Mouse (Mus musculus): Measurements from ENCODE around the gene Efna3. TPM values are rescaled to one million over a fixed set of nuclear protein-coding genes. Genes with fewer than 3 reads are reported as not detected.
A peak's percentile ranks its signal among the peaks of the same experiment; 100 is the strongest.

The Efna3 gene
- polyA plus RNA-seq, 1 experiment from 2014 or later: 1.6 TPM

GRCm38 (mm10) chr3:89341794-89342193 is 19.0 kb upstream of the Efna3 start:
- no peak overlapping the region for H3K4me2 ChIP-seq (replicated peaks; ENCODE audit: low read depth)
- H3K27ac ChIP-seq (ENCODE audit: low read depth, low read length): no peak overlapping the region
- H3K9ac ChIP-seq (ENCODE audit: low read depth, low read length): no peak overlapping the region
- no peaks in the 10 kb centered on the region for H3K9me3 ChIP-seq (ENCODE audit: control insufficient read depth)
- H3K27me3 ChIP-seq (replicated peaks; ENCODE audit: control insufficient read depth, insufficient read depth, low read length): no peaks in the 10 kb centered on the region
- H3K4me3 ChIP-seq (ENCODE audit: low read depth, low read length): no peak overlapping the region
- peaks cover 41% of the 10 kb centered on the region for H3K36me3 ChIP-seq (ENCODE audit: control insufficient read depth, insufficient read depth)
- H3K4me1 ChIP-seq (replicated peaks; ENCODE audit: control insufficient read depth, insufficient read depth, low read length): peaks cover 12% of the 10 kb centered on the region
- no peak for ATAC-seq
- WGBS: 85% methylated on average over 4 of the region's 4 CpGs
- no peak for TF ChIP-seq CTCF (IDR thresholded peaks at IDR 0.05; ENCODE audit: low read depth)

- Histone ChIP-seq H3K4me2 (replicated peaks; ENCODE audit: low read depth) (peak overlapping the region; percentile 58), H3K9ac (ENCODE audit: low read depth, low read length) (no peak overlapping the region), H3K27me3 (replicated peaks; ENCODE audit: control insufficient read depth, insufficient read depth, low read length) (no peaks in the 10 kb centered on the region), H3K4me1 (replicated peaks; ENCODE audit: control insufficient read depth, insufficient read depth, low read length) (peaks cover 14% of the 10 kb centered on the region), H3K4me3 (ENCODE audit: low read depth, low read length) (no peak overlapping the region), H3K36me3 (ENCODE audit: control insufficient read depth, insufficient read depth) (peaks cover 35% of the 10 kb centered on the region), H3K9me3 (ENCODE audit: control insufficient read depth) (no peaks in the 10 kb centered on the region), H3K27ac (ENCODE audit: low read depth, low read length) (no peak overlapping the region)
- TF ChIP-seq CTCF (IDR thresholded peaks at IDR 0.05; ENCODE audit: low read depth): peak; percentile 99
- 7% methylated on average over 11 of the region's 11 CpGs for WGBS
- ATAC-seq: peak; percentile 46; the same call in 1 of the 2 replicates
Measured at GRCm38 (mm10) chr3:89340465-89340864, 17.7 kb upstream of the Efna3 start.

- H3K27me3 ChIP-seq (replicated peaks; ENCODE audit: control insufficient read depth, insufficient read depth, low read length): no peaks in the 10 kb centered on the region
- H3K36me3 ChIP-seq (ENCODE audit: control insufficient read depth, insufficient read depth): peaks cover 34% of the 10 kb centered on the region
- H3K4me1 ChIP-seq (replicated peaks; ENCODE audit: control insufficient read depth, insufficient read depth, low read length): peaks cover 14% of the 10 kb centered on the region
- H3K4me3 ChIP-seq (ENCODE audit: low read depth, low read length): no peak overlapping the region
- peak; percentile 98 for TF ChIP-seq CTCF (IDR thresholded peaks at IDR 0.05; ENCODE audit: low read depth)
- peak; percentile 28 for ATAC-seq
- WGBS: 17% methylated on average over 8 of the region's 8 CpGs
- 0 out of 2 replicates have a peak overlapping the region, but pooled peaks have one; percentile 14 for H3K4me2 ChIP-seq (replicated peaks; ENCODE audit: low read depth)
- no peak overlapping the region for H3K27ac ChIP-seq (ENCODE audit: low read depth, low read length)
- H3K9ac ChIP-seq (ENCODE audit: low read depth, low read length): no peak overlapping the region
- no peaks in the 10 kb centered on the region for H3K9me3 ChIP-seq (ENCODE audit: control insufficient read depth)
Measured at GRCm38 (mm10) chr3:89339416-89339815, 16.7 kb upstream of the Efna3 start.

GRCm38 (mm10) chr3:89337721-89338578 is 15.2 kb upstream of the Efna3 start, which contains the start of gene Efna4:
TSS of gene Efna4 (minus strand) at chr3:89338028.
- TF ChIP-seq CTCF (IDR thresholded peaks at IDR 0.05; ENCODE audit: low read depth): no peak
- H3K4me1 ChIP-seq (replicated peaks; ENCODE audit: control insufficient read depth, insufficient read depth, low read length): peaks cover 14% of the 10 kb centered on the region
- peaks cover 33% of the 10 kb centered on the region for H3K36me3 ChIP-seq (ENCODE audit: control insufficient read depth, insufficient read depth)
- peak within 1 kb of the TSS; percentile 47 for H3K9ac ChIP-seq (ENCODE audit: low read depth, low read length)
- peak within 1 kb of the TSS; percentile 96 for H3K4me2 ChIP-seq (replicated peaks; ENCODE audit: low read depth)
- peak within 1 kb of the TSS; percentile 51 for H3K27ac ChIP-seq (ENCODE audit: low read depth, low read length)
- peak; percentile 54 for ATAC-seq
- H3K27me3 ChIP-seq (replicated peaks; ENCODE audit: control insufficient read depth, insufficient read depth, low read length): no peaks in the 10 kb centered on the region
- no peaks in the 10 kb centered on the region for H3K9me3 ChIP-seq (ENCODE audit: control insufficient read depth)
- WGBS: 1% methylated on average over 44 of the region's 44 CpGs
- H3K4me3 ChIP-seq (ENCODE audit: low read depth, low read length): peak within 1 kb of the TSS; percentile 70

- Histone ChIP-seq H3K36me3 (ENCODE audit: control insufficient read depth, insufficient read depth) (peaks cover 25% of the 10 kb centered on the region), H3K27ac (ENCODE audit: low read depth, low read length) (peak overlapping the region; percentile 51), H3K9me3 (ENCODE audit: control insufficient read depth) (no peaks in the 10 kb centered on the region), H3K27me3 (replicated peaks; ENCODE audit: control insufficient read depth, insufficient read depth, low read length) (no peaks in the 10 kb centered on the region), H3K4me2 (replicated peaks; ENCODE audit: low read depth) (peak overlapping the region; percentile 96), H3K4me1 (replicated peaks; ENCODE audit: control insufficient read depth, insufficient read depth, low read length) (peaks cover 14% of the 10 kb centered on the region), H3K4me3 (ENCODE audit: low read depth, low read length) (peak overlapping the region; percentile 70), H3K9ac (ENCODE audit: low read depth, low read length) (peak overlapping the region; percentile 47)
- TF ChIP-seq CTCF (IDR thresholded peaks at IDR 0.05; ENCODE audit: low read depth): no peak
- no peak for ATAC-seq
- under 1% methylated on average over 16 of the region's 21 CpGs for WGBS
Measured at GRCm38 (mm10) chr3:89337062-89337720, 14.4 kb upstream of the Efna3 start.

- no peaks in the 10 kb centered on the region for H3K27me3 ChIP-seq (replicated peaks; ENCODE audit: control insufficient read depth, insufficient read depth, low read length)
- H3K36me3 ChIP-seq (ENCODE audit: control insufficient read depth, insufficient read depth): peaks cover 23% of the 10 kb centered on the region
- H3K9me3 ChIP-seq (ENCODE audit: control insufficient read depth): no peaks in the 10 kb centered on the region
- H3K4me1 ChIP-seq (replicated peaks; ENCODE audit: control insufficient read depth, insufficient read depth, low read length): peaks cover 14% of the 10 kb centered on the region
- H3K27ac ChIP-seq (ENCODE audit: low read depth, low read length): no peak overlapping the region
- ATAC-seq: no peak
- peak overlapping the region; percentile 70 for H3K4me3 ChIP-seq (ENCODE audit: low read depth, low read length)
- 10% methylated on average over 6 of the region's 6 CpGs for WGBS
- H3K9ac ChIP-seq (ENCODE audit: low read depth, low read length): no peak overlapping the region
- no peak for TF ChIP-seq CTCF (IDR thresholded peaks at IDR 0.05; ENCODE audit: low read depth)
- peak overlapping the region; percentile 96 for H3K4me2 ChIP-seq (replicated peaks; ENCODE audit: low read depth)
Measured at GRCm38 (mm10) chr3:89336529-89336928, 13.8 kb upstream of the Efna3 start.

All from intestine, postnatal 0 days (tissue).